Mouse (Mus musculus): ENCODE data around the gene Fam222a. TPM values are rescaled to one million over a fixed set of nuclear protein-coding genes. Genes with fewer than 3 reads are reported as not detected.

The Fam222a gene
- 0.81 TPM for polyA plus RNA-seq (2015; fragmentation: Illumina TruSeq; extraction: RNeasy Lipid Tissue Mini Kit (QIAGEN cat#74804); ENCODE audit: insufficient read depth, low read depth, low replicate concordance)

DNA sequence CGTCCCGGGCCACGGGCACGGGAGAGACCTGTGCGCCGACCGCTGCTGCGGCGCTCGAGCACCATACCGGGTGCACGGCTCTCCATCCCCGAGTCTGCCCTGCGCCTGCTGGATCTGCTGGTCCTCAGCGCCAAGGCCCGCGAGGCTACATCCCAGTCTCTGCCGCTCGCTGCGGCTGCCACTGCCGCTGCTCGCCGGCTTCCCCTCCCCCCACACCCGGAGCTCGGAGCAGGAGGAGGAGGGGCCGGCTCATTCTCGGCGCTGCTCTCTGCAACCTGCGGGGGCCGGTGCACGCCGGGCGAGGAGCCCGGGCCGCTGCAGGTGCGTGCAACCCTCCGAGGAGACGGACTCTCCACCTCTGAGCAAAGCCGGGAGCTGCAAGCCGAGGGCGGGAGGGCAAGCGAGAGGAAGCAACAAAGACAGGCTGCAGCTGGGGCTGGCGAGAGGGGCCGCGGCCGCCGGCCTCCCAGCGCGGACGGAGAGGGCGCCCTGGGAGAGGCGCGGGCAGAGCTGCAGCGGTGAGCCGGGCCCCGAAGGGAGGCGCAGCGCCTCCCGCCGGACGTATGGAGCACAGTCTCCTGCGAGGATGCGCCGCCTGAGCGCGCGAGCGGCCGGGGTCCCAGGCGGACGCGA, at the start of gene Fam222a:
Gene Fam222a (plus strand): TSS at position 452 of the 633 bp plus-strand sequence.

DNA sequence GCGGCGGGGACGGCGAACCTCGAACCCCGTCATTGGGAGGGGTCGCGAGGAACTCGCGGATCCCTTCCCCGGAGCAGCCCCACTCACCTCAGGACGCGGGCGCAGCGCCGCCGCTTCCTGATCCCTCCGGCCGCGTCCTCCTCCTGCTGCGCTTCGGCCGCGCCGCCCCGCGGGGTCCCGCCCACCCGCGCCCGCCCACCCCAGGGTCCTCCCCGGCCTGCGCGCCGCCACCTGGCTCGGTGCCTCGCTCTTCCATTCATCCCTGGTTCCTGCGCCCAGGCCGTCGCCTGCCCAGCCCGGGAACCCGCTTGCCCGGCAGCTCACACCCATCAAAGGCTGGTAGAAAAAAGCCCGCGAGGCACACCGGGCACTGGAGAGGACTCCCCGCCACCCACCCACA, 90.4 kb downstream of the Fam222a start, which contains the start of gene Trpv4:
Gene Trpv4 (minus strand): TSS at position 167 of the 400 bp plus-strand sequence.

Other genes starting within 250 kb of the Fam222a start
- gene Kctd10, start 187.5 kb upstream of the Fam222a start, polyA plus RNA-seq (2015; fragmentation: Illumina TruSeq; extraction: RNeasy Lipid Tissue Mini Kit (QIAGEN cat#74804); ENCODE audit: insufficient read depth, low read depth, low replicate concordance), result 31.0 TPM
- 12.1 TPM for gene Ube3b, start 187.4 kb upstream of the Fam222a start, polyA plus RNA-seq (2015; fragmentation: Illumina TruSeq; extraction: RNeasy Lipid Tissue Mini Kit (QIAGEN cat#74804); ENCODE audit: insufficient read depth, low read depth, low replicate concordance)
- gene Mmab, start 124.0 kb upstream of the Fam222a start, polyA plus RNA-seq (2015; fragmentation: Illumina TruSeq; extraction: RNeasy Lipid Tissue Mini Kit (QIAGEN cat#74804); ENCODE audit: insufficient read depth, low read depth, low replicate concordance), result 1.9 TPM
- gene Mvk, start 123.7 kb upstream of the Fam222a start, polyA plus RNA-seq (2015; fragmentation: Illumina TruSeq; extraction: RNeasy Lipid Tissue Mini Kit (QIAGEN cat#74804); ENCODE audit: insufficient read depth, low read depth, low replicate concordance), result 2.5 TPM
- 3.8 TPM for gene Trpv4, start 90.4 kb downstream of the Fam222a start, polyA plus RNA-seq (2015; fragmentation: Illumina TruSeq; extraction: RNeasy Lipid Tissue Mini Kit (QIAGEN cat#74804); ENCODE audit: insufficient read depth, low read depth, low replicate concordance)
- gene Gltp, start 123.0 kb downstream of the Fam222a start, polyA plus RNA-seq (2015; fragmentation: Illumina TruSeq; extraction: RNeasy Lipid Tissue Mini Kit (QIAGEN cat#74804); ENCODE audit: insufficient read depth, low read depth, low replicate concordance), result 17.2 TPM
- gene Tchp, start 139.7 kb downstream of the Fam222a start, polyA plus RNA-seq (2015; fragmentation: Illumina TruSeq; extraction: RNeasy Lipid Tissue Mini Kit (QIAGEN cat#74804); ENCODE audit: insufficient read depth, low read depth, low replicate concordance), result 6.4 TPM
- gene Ankrd13a, start 206.7 kb downstream of the Fam222a start, polyA plus RNA-seq (2015; fragmentation: Illumina TruSeq; extraction: RNeasy Lipid Tissue Mini Kit (QIAGEN cat#74804); ENCODE audit: insufficient read depth, low read depth, low replicate concordance), result 15.1 TPM
- 12.8 TPM for gene Git2, start 207.5 kb downstream of the Fam222a start, polyA plus RNA-seq (2015; fragmentation: Illumina TruSeq; extraction: RNeasy Lipid Tissue Mini Kit (QIAGEN cat#74804); ENCODE audit: insufficient read depth, low read depth, low replicate concordance)